Mouse (Mus musculus): ENCODE measurements around the gene Olfr1009. TPM values are rescaled to one million over a fixed set of nuclear protein-coding genes. Genes with fewer than 3 reads are reported as not detected.

The Olfr1009 gene
- polyA plus RNA-seq (2021; fragmentation: Nextera tagmentation) = not detected in 2 replicates
- long read RNA-seq, experiment 1 = 0 reads
- long read RNA-seq, experiment 2 = 0 reads

GRCm38 (mm10) chr2:85715119-85715518 is at the start of gene Olfr1009:
Gene Olfr1009, plus strand, starts transcription at chr2:85715419.

GRCm38 (mm10) chr2:85678667-85679066 is 36.6 kb upstream of the Olfr1009 start, which contains the start of gene Olfr1006:
Gene Olfr1006, minus strand, starts transcription at chr2:85678767.

GRCm38 (mm10) chr2:85689131-85689530 is 26.1 kb upstream of the Olfr1009 start, which contains the start of gene Olfr1008:
Gene Olfr1008, plus strand, starts transcription at chr2:85689431.

GRCm38 (mm10) chr2:85762666-85763065 is 47.4 kb downstream of the Olfr1009 start, which contains the start of gene Olfr1012:
Gene Olfr1012, minus strand, starts transcription at chr2:85762766.

GRCm38 (mm10) chr2:85766798-85767197 is 51.6 kb downstream of the Olfr1009 start, which contains the start of gene Olfr1013:
Gene Olfr1013, plus strand, starts transcription at chr2:85767098.

GRCm38 (mm10) chr2:85772413-85772812 is 57.2 kb downstream of the Olfr1009 start, which contains the start of gene Olfr1014:
Gene Olfr1014, plus strand, starts transcription at chr2:85772713.

Other genes starting within 250 kb of the Olfr1009 start
- gene 4833423E24Rik, start 196.4 kb upstream of the Olfr1009 start, polyA plus RNA-seq (2021; fragmentation: Nextera tagmentation) = 0.15 and 0.25 TPM in 2 replicates
- gene Olfr996, start 136.2 kb upstream of the Olfr1009 start, polyA plus RNA-seq (2021; fragmentation: Nextera tagmentation) = not detected in 2 replicates
- gene Olfr998, start 126.5 kb upstream of the Olfr1009 start, polyA plus RNA-seq (2021; fragmentation: Nextera tagmentation) = not detected in 2 replicates
- not detected in 2 replicates for gene Olfr1000, start 103.5 kb upstream of the Olfr1009 start, polyA plus RNA-seq (2021; fragmentation: Nextera tagmentation)
- gene Olfr1002, start 64.7 kb upstream of the Olfr1009 start, polyA plus RNA-seq (2021; fragmentation: Nextera tagmentation) = not detected in 2 replicates
- gene Olfr154, start 51.0 kb upstream of the Olfr1009 start, polyA plus RNA-seq (2021; fragmentation: Nextera tagmentation) = not detected in 2 replicates
- not detected in 2 replicates for gene Olfr1006, start 36.7 kb upstream of the Olfr1009 start, polyA plus RNA-seq (2021; fragmentation: Nextera tagmentation)
- not detected in 2 replicates for gene Olfr1008, start 26.0 kb upstream of the Olfr1009 start, polyA plus RNA-seq (2021; fragmentation: Nextera tagmentation)
- gene Olfr1012, start 47.3 kb downstream of the Olfr1009 start, polyA plus RNA-seq (2021; fragmentation: Nextera tagmentation) = not detected in 2 replicates
- gene Olfr1013, start 51.7 kb downstream of the Olfr1009 start, polyA plus RNA-seq (2021; fragmentation: Nextera tagmentation) = not detected in 2 replicates
- gene Olfr1014, start 57.3 kb downstream of the Olfr1009 start, polyA plus RNA-seq (2021; fragmentation: Nextera tagmentation) = not detected in 2 replicates
- gene Olfr1015, start 66.6 kb downstream of the Olfr1009 start, polyA plus RNA-seq (2021; fragmentation: Nextera tagmentation) = not detected in 2 replicates
- gene Olfr1016, start 87.1 kb downstream of the Olfr1009 start, polyA plus RNA-seq (2021; fragmentation: Nextera tagmentation) = not detected in 2 replicates
- not detected in 2 replicates for gene Olfr1018, start 103.1 kb downstream of the Olfr1009 start, polyA plus RNA-seq (2021; fragmentation: Nextera tagmentation)
- not detected in 2 replicates for gene Olfr1019, start 130.1 kb downstream of the Olfr1009 start, polyA plus RNA-seq (2021; fragmentation: Nextera tagmentation)
- gene Olfr1020, start 131.6 kb downstream of the Olfr1009 start, polyA plus RNA-seq (2021; fragmentation: Nextera tagmentation) = not detected in 2 replicates
- not detected in 2 replicates for gene Olfr1022, start 153.2 kb downstream of the Olfr1009 start, polyA plus RNA-seq (2021; fragmentation: Nextera tagmentation)
- not detected in 2 replicates for gene Olfr1023, start 170.2 kb downstream of the Olfr1009 start, polyA plus RNA-seq (2021; fragmentation: Nextera tagmentation)
- gene Olfr1024, start 189.6 kb downstream of the Olfr1009 start, polyA plus RNA-seq (2021; fragmentation: Nextera tagmentation) = not detected in 2 replicates
- not detected in 2 replicates for gene Olfr1025-ps1, start 199.8 kb downstream of the Olfr1009 start, polyA plus RNA-seq (2021; fragmentation: Nextera tagmentation)
- gene Olfr1026, start 206.1 kb downstream of the Olfr1009 start, polyA plus RNA-seq (2021; fragmentation: Nextera tagmentation) = not detected in 2 replicates
- gene Olfr1028, start 235.0 kb downstream of the Olfr1009 start, polyA plus RNA-seq (2021; fragmentation: Nextera tagmentation) = not detected in 2 replicates

Data from layer of hippocampus, adult 6 months (tissue).